Mouse (Mus musculus) thymus, postnatal 25 days (tissue): ENCODE data around the gene Gadd45gip1.
"Not testable (repeated sequence)": the region's sequence is repeated elsewhere in the genome, so short reads cannot be mapped to it uniquely, and the experiment has no call there.

Source experiments
- DNase-seq: peaks from one replicate; pipeline ENCODE4 v3.0.0; 2022

The Gadd45gip1 gene

DNA sequence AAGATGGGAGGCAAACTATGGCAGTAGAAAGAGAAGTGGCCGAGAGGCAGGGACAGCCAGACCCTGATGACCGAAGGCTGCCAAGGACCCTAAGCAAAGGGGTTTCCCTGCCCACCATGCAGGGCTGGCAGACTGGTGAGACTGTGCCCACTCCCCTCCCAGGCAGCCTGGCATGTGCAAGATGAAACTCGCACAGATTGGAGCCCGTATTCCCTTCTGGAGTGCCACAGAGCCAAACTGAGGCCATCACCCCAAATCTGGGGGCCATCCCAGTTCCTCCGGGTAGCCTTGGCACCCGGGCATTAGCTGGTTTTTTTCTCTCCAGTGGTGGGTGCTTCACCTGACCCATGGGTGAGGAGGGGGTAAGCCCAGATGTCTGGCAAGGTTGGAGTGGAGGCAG lies 33.4 kb upstream of the Gadd45gip1 start:
- no peak for DNase-seq

DNA sequence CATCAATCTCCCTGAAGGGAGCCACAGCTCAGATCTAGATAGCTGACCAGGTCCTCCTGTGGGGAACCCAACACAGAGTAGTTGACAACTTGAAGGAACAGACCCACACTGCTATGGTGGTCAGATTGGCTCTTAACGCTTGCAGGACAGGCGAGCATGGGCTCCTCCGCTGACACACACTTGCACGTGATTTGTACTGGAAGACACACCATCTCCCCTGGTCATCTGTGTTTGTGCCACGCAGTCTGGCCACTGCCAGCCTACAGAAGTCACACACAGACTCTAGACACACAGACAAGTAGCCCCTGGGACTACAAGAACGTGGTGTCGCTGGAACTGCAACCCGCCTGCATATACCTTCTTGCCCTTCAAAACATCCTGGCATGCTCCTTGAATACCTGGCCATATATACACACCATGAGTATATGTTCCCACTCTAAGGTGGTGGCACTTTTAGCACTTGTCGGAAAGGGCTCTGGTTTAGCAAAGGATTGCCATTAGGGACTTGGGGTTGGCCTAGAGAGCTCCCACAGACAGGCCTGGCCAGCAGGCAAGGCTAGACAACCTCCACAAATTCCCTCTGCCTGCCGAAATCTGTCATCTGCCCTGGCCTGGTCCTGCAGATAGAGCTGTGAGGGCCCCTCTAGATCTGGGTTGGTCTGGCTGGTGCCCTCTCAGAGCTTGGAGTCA lies 32.7 kb upstream of the Gadd45gip1 start:
- DNase-seq, result no peak

DNA sequence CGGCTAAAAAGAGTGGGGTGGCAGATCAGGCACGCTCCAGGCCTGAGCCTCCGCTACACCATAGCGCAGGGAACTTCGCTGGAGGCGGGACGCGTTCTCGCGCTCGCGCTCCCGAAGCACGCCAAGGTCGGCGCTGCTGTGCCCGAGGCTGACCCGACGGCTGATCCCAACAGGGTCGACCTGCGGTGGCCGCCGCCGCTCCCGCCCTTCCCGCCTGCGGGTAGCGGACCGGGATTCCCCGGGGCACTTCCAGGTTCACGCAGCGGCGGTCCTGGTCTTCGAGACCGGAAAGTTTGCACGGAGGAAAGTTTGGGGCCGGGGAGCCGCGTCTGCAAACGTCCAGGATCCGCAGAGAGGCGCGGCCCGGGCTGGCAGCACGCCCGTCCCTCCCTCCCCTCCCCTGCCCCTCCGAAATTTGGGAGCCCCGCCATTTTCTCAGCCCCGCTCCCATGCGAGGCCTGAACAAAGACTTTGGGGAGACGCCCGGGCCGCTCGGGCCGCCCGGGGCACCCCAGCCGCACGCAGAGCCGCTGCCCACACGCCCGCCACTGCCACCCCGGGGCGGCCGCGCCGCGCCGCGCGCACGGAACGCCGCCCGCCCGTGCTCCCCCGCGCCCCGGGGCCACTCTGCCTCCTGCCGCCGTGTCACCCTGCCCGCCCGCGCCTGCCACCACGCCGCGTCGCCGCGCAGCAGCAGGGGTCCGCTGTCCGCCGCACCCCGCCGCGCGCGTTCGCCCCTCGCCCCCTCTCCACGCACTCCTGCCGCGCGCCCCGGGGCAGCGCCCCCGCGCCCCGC lies 32.0 kb upstream of the Gadd45gip1 start:
- no peak for DNase-seq

GRCm38 (mm10) chr8:84799999-84800831 lies 31.1 kb upstream of the Gadd45gip1 start, which contains the start of gene Nfix:
Gene Nfix, minus strand, starts transcription at chr8:84800344.
- DNase-seq, result peak; percentile 42

GRCm38 (mm10) chr8:84806031-84806430 lies 25.3 kb upstream of the Gadd45gip1 start:
- no peak for DNase-seq

DNA sequence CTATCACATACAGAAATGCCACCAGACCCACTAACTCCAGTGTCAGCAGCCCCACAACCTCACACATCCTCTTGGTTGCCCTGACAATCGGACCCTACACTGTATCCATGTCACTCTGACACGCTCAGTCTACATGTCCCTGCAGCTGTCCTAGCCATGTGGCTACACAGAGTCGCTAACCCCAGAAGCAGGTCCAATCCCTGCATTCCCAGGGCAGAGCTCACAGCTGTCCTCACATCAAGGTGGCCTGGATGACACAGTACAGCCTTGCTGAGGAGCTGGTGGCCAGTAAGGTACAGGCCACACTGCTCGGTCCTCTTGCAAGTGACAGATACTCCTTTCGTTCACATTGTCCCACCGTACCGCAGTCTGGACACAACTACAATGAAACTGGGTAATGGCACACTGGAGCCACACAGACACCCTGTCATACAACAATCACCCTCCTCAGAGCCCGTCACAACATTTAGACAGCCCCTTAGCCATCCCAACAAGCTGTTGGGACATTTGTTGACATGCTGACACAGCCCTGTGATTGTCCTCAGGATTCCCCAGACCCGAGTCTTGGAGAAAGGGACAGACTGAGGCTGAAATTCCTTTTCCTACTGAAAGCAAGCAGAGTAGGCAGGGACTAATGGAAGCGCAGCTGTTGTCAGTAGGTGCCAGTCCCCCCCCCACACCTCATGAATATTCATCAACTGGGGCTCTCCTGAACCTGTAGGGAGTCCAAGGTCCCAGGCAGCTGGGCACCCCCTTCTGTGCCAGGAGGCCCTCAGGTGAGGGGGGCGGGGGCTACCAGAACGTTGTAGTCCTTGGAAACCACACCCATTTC lies 22.0 kb upstream of the Gadd45gip1 start:
- DNase-seq, result no peak

DNA sequence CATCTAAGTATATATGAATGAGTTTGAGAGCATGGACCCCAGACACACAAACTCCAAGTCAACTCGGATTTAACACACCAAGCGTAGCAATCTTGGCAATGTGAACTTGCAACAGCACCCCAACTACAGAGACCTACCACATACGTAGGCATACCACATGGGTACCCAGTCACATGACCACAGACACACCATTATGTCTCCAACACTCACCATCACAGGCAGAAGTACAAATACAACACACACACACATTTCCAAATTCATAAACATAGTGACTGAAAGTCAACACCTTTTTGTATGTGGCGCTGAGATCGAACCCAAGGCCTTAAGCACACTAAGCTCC lies 21.4 kb upstream of the Gadd45gip1 start:
- DNase-seq, result no peak

DNA sequence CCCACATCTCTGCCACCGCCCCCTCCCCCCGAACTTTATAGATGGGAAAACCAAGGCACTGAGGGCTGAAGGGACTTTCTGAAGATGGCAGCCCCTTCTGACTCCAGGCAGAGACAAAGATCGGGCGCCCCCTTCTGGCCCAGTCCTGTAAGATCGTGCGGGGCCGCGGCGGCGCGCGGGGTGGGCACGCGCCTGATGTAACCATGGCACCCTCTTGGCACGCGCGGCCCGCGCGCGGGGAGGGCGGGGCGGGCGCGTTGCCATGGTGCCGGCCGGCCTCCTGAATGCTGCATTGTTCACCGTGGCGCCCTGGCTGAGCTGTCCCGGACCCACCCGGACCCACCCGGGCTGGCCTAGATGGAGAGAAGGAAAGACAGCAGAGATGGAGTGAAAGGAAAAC lies 20.4 kb upstream of the Gadd45gip1 start:
- peak; percentile 86 for DNase-seq

DNA sequence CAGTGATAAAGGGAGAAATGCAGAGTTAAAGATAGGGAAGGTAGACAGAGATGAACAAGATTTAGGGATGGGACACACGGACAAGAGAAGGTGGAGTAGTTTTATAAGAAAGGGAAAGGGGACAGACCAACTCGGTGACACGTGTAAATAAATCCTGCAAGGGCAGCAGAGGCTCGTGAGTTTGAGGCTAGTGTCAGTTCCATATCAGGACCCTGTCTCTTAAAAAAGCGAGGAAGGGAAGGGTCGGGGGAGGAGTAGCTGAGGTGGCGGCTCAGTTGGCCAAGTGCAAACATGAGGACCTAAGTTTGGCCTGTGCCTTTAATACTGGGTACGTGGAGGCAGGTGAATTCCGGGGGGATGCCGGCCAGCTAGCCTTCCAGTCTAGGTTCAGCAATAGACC lies 20.0 kb upstream of the Gadd45gip1 start:
- DNase-seq, result no peak

DNA sequence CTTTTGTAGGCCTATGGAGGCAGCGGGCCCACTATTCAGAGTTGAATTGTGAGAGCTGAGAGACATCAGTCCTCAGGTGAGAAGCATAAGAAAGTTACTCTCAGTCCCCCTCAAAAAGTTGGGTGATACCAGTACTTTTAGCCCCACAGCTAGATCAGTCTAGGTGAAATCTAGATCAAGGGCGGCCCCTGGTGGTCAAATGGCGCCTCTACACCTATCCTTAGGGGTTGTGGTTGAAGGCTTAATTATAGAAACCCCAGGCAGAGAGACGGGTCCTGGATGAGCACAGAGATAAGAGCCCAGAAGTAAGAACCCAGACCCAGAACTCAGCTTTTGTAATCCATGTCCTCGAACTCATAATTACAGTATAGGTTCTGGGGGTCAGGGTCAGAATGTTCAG lies 18.3 kb upstream of the Gadd45gip1 start:
- peak; percentile 80 for DNase-seq

DNA sequence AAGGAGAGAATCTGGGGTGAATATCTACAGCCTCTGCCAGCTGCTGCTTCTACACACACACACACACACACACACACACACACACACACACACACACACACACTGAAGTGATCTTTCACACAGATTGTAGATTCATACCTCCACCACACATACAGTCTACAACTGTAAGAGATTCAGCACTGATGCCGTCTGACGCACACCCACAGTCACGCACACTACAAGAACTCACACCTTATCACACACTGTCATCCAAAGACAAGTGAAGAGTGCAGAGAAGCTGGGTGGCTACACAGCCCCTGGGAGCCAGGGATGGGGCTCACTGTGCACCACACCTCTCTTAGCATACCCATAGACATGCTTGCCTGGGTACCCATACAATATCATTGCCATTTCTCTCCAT lies 17.5 kb upstream of the Gadd45gip1 start:
- no peak for DNase-seq

- no peak for DNase-seq
Measured at GRCm38 (mm10) chr8:84814240-84814554, 17.1 kb upstream of the Gadd45gip1 start.

- no peak for DNase-seq
Measured at GRCm38 (mm10) chr8:84814555-84815441, 16.5 kb upstream of the Gadd45gip1 start.

DNA sequence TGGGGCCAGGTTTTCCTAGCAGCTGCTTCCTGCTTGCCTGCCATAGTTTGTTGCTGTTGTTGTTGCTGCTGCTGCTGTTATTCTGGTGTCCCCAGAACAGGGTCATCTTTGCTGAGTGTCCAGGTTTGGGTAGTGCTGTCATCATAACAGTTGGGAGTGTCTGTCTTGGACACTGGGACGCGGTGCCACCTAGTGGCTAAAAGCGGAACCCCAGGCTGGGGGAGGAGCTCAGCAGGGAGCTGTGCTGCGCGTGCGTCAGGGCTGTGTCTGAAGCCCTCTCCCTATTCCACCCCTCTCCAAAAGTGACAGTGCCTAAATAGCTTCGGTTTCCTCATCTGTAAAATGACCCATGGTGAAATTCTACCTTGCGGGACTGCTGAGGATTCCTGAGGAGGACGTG lies 15.8 kb upstream of the Gadd45gip1 start:
- peak; percentile 94 for DNase-seq

DNA sequence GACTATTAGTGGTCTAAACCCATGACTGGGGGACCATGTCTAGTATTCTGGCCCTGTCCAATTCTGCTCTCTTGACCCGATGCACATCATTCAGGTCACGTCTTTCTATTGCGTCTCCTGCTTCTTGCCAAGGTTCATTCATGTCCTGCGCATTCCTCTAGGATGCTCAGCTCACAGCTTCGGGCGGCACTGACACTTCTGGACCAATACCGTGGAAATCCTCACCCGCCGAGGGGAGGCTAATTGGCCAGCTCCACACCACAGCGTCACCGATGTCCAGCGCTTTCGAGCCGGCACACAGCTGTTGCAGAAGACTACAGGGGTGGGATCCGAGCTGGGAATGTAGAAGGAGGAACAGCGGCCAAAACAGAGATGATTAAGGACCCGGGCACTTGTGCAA lies 15.2 kb upstream of the Gadd45gip1 start:
- no peak for DNase-seq

- no peak for DNase-seq
Measured at GRCm38 (mm10) chr8:84822723-84823122, 8.6 kb upstream of the Gadd45gip1 start, which contains the start of gene Dand5. Gene Dand5, minus strand, starts transcription at chr8:84822823.

DNA sequence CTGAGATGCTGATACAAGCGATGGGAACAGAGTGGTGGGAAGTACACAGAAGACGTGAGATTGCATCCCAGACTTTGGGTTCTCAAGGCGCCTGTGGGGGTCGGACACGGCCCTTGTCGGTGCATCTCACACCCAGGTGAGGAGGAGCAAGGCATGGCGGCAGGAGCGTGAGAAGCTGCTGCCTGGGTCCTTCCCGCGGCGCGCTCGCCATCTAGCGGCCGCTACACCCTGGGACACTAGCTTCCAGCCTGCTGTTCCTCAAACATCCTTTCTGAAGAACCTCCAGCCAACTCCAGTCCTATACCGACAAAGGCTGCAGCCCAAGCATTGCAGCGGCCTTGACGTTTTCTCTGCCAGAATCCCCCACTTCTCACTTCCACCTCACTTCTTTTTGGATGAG lies 7.7 kb upstream of the Gadd45gip1 start:
- peak; percentile 68 for DNase-seq

DNA sequence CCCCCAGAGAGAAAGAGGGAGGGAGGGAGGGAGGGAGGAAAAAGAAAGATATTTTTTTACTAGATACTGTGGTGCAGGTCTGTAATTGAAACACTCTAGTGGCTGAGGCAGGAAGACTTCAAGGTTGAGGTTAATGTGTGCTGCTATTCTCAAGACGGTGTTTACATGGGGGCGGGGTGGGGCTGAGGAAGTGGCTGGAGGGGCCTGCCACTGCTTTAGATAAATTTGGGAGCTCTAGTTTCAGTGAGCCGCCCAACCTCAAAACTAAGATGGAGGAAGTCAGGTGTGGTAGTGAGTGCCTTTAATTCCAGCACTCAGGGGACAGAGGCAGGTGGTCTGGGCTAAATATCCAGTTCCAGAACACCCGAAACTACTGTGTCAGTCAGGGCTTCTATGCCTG lies 5.7 kb upstream of the Gadd45gip1 start:
- DNase-seq, result peak; percentile 53

GRCm38 (mm10) chr8:84826518-84826917 lies 4.8 kb upstream of the Gadd45gip1 start:
- not testable (repeated sequence) for DNase-seq

GRCm38 (mm10) chr8:84832034-84832717 lies 854 bp downstream of the Gadd45gip1 start:
- peak; percentile 87 for DNase-seq
